Mouse (Mus musculus) gastrocnemius, adult 2 months (tissue): ENCODE data around the gene C7. TPM values are rescaled to one million over a fixed set of nuclear protein-coding genes. Genes with fewer than 3 reads are reported as not detected.
A peak's percentile ranks its signal among the peaks of the same experiment; 100 is the strongest.
"Not testable (repeated sequence)": the region's sequence is repeated elsewhere in the genome, so short reads cannot be mapped to it uniquely, and the experiment has no call there.

Experiments used
- DNase-seq: peaks from one replicate; pipeline ENCODE4 v3.0.0; 2022
- H3K27ac ChIP-seq: fragments of 200-600 bp; 2 replicates; pipeline ENCODE4 v1.8.1; 2022; ENCODE audit warnings: mild to moderate bottlenecking
- H3K4me3 ChIP-seq: fragments of 200-600 bp; 2 replicates; pipeline ENCODE4 v1.8.1; 2022; ENCODE audit warnings: mild to moderate bottlenecking, moderate library complexity
- CTCF ChIP-seq: fragments of 200-600 bp; IDR thresholded peaks from 2 replicates; pipeline ENCODE4 v1.8.1; 2022; ENCODE audit warnings: antibody characterized with exemption, mild to moderate bottlenecking, moderate library complexity
- intact Hi-C: fragments of 180-260 bp; cut with DNase I; formaldehyde crosslinking; loops from one replicate; pipeline ENCODE4 v1.15.1; 2025
- total RNA-seq, 2 experiments: library from RNA; stranded (reverse); gene quantifications; 2 replicates each; pipeline ENCODE4 v1.2.3; 2021

The C7 gene
- total RNA-seq, 2 experiments from 2014 or later: 1.1 to 8.6 TPM

DNA sequence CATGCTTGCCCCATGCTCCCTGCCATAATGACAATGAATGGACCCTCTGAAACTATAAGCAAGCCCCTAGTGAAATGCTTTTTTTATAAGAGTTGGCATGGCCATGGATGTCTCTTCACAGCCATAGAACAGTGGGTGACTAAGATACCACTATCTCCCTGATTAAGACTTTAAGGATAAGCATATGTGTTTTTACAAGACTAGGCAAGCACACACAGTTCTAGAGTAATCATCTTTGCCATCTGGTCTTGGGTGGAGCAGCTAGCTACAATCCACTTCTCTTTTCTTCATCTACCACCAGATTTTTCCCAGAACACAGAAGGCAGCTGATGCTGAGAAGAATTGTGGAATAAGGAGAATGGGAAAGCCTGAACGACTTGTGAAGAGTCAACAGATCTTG, 17.7 kb upstream of the C7 start:
- DNase-seq: no peak
- no peak for TF ChIP-seq CTCF
- intact Hi-C loops: no loop called here
- no peak overlapping the region for H3K4me3 ChIP-seq
- H3K27ac ChIP-seq: no peak overlapping the region

- H3K27ac ChIP-seq: no peak overlapping the region
- DNase-seq: peak; percentile 43
- peak; percentile 61 for TF ChIP-seq CTCF
Observed at GRCm38 (mm10) chr15:5068801-5069518, 5.4 kb upstream of the C7 start.

DNA sequence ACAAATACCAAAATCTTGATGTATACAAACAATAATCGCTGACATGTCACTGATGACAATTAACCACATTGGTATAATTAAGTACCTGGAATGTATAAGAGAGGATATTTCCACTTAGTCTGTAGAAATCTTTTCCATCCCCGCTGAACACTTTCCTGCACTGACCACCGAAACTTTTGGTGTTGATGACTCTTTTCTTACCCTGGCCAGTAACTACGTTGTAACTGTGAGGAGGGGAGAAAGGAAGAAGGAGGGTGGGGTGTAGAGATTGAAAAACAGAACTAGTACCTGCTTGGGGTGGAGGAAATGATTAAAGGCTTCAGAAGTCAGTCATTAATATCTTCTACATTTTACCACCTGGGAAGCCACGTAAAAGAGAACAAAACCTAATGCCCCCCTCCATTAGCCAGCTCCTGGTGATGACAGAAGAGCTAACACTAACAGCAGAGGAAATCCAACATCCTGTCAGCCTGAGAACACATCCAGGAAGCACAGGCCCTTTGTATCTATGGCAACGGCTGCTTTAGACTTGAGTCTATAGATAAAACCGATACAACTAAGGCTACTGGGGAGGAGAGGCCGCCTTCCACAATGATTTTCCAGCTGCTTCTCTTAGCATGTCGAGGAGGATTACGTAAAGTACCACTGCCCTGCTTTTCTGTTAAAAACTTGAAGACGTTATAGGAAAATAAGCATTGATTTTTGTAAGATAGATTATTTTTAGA, 17.8 kb downstream of the C7 start:
- no peak for TF ChIP-seq CTCF
- no peak for DNase-seq
- no peak overlapping the region for H3K4me3 ChIP-seq
- intact Hi-C loops: no loop called here
- no peak overlapping the region for H3K27ac ChIP-seq

More at GRCm38 (mm10) chr15:5068801-5069518, 5.4 kb upstream of the C7 start:
- no peak overlapping the region for H3K4me3 ChIP-seq
- intact Hi-C loops: no loop called here

- no peak overlapping the region for H3K4me3 ChIP-seq
- DNase-seq: no peak
- intact Hi-C loops: no loop called here
- no peak for TF ChIP-seq CTCF
- no peak overlapping the region for H3K27ac ChIP-seq
Observed at GRCm38 (mm10) chr15:5029256-5029655, 34.3 kb downstream of the C7 start.

GRCm38 (mm10) chr15:5023479-5024265, 39.9 kb downstream of the C7 start:
- DNase-seq, intact Hi-C loops, H3K27ac ChIP-seq: not testable (repeated sequence)

DNA sequence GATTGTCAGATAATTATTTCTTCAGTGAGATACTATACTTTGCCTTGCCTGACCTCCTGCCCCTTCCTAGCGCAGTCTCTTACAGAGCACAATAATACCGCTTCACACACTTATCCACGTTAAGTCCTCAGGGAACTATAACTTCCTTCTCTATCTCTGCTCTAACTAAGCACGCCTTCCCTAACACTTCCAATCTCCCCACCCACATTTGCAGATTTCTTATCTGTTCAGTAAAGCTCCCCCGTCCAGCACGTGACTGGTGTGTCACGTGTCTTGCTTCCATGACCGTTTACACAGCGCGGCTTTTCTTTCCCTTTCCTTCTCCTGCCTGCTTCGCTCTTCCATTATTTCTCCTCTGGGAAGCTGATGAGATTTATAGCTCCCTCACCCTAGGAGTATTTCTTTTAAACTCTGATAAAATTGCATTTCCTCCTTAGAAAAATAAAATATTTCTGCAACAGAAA, 53.9 kb downstream of the C7 start:
- Histone ChIP-seq H3K27ac (no peak overlapping the region), H3K4me3 (peak overlapping the region; percentile 54)
- intact Hi-C loops: no loop called here
- no peak for TF ChIP-seq CTCF
- DNase-seq: peak; percentile 24

More at GRCm38 (mm10) chr15:5023479-5024265, 39.9 kb downstream of the C7 start:
- not testable (repeated sequence) for H3K4me3 ChIP-seq

DNA sequence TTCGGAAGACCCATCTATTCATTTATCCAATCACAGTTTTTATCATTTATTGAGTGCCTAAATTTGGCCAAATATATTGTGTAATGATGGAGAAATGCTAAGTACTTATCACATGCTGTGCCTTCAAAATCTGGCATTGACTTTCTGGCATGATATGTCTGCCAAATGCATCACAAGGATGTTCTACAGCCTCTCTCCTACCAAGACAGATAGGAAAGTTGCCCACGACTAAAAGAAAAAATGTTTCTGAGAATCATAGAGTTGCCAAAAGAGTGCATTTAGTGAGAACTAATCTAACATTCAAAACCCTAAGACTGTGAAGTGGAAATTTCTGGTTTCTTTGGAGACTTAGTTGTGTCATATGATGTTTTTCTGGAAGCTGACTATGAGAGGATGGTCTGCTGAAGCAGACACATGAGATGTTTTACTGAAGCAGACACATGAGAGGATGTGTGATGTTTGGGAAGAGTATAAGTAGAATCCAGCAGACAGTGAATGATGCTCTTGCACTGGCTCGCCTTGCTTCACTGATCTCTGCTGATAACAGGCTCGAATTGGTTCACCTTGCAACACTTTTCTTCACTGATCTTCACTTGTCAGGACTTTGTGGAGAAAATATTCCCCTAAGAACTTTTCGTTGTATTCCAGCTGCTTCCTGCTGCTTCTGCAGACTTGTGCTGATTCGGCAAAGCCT, 59.9 kb downstream of the C7 start:
- no peak overlapping the region for H3K27ac ChIP-seq
- intact Hi-C loops: no loop called here
- TF ChIP-seq CTCF: no peak
- DNase-seq: no peak
- H3K4me3 ChIP-seq: no peak overlapping the region

DNA sequence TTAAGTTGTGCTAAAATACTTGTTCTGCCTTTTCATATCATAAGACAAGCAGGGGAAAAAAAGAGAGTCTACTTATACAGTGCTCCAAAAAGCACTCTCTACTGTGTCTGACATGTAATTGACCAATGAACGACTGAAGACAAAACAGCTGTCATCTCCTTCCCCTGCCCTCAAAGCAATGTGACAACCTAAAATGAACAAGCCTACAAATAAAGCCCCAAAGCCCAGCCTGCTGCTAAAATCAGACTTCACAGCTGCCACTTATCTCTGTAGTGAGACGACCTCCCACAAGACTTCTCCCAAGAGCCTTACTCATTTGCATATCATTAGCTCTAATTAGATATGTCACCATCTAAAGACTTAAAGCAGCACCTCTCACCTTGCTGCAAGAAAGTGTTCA, 60.6 kb downstream of the C7 start:
- no peak overlapping the region for H3K4me3 ChIP-seq
- intact Hi-C loops: no loop called here

DNA sequence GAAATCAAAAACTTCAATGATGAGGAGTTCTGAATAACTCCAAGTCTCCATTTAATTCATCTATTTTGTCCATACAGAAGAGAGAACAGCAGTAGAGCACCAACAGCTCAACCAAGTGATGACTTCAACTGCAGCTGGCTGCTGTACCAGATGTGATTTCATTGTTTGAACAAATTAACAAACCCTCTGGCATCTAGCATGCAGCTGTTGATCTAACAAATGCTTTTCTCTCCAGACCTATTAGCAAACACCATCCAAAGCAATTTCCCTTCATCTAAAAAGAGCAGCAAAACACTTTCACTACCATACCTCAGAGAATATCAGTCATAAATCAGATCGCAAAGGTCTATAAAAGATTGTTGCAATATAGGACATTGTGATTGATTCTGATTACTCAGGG, 90.2 kb downstream of the C7 start:
- intact Hi-C loops: no loop called here
- DNase-seq: peak; percentile 25
- TF ChIP-seq CTCF: no peak
- Histone ChIP-seq H3K4me3 (no peak overlapping the region), H3K27ac (no peak overlapping the region)

More for the DNA sequence above, 60.6 kb downstream of the C7 start:
- no peak overlapping the region for H3K27ac ChIP-seq
- no peak for TF ChIP-seq CTCF
- DNase-seq: no peak

Other genes with a start within 250 kb of the C7 start
- gene Mroh2b, start 165.0 kb downstream of the C7 start, total RNA-seq: not detected
- 1 to 10 TPM; 1.9 to 2.0 TPM for gene Card6, start 44.8 kb upstream of the C7 start, total RNA-seq
- gene Rpl37, start 52.9 kb upstream of the C7 start, total RNA-seq: 100 to 1,000 TPM; 178 to 188 TPM
- 10 to 100 TPM; 10.0 to 12.7 TPM for gene Prkaa1, start 80.1 kb upstream of the C7 start, total RNA-seq
- gene Ttc33, start 121.8 kb upstream of the C7 start, total RNA-seq: 10 to 100 TPM; 61.6 to 67.4 TPM
- 1 to 10 TPM; 1.2 to 1.9 TPM for gene Ptger4, start 180.4 kb upstream of the C7 start, total RNA-seq